Mouse (Mus musculus): Measurements from ENCODE around the gene Tmem159. TPM values are rescaled to one million over a fixed set of nuclear protein-coding genes. Genes with fewer than 3 reads are reported as not detected.

Tmem159 gene
- total and polyA plus RNA-seq, 2 experiments: 3.0 to 3.2 TPM

DNA sequence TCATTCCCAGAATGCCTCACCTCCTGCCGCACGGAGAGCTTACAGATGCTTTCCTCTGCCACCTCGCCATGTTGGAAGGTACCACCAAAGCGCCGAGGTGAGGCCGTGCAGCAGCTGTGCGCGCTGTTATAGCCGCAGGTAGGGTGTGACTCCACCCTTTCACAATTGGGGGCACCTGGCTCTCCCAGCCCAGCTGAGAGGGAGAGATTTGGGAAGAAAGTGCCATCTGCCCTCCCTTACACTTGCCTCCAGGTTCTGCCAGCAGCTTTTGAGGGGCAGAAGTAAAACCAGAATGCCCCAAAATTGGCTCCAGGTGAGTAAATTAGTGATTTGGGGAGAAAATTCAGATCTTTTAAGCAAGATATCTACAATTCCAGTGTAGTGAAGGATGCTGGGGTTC is 43.0 kb downstream of the Tmem159 start, which contains the start of gene Zp2:
Gene Zp2 (minus strand): TSS at position 101 of the 400 bp plus-strand sequence.
- Histone ChIP-seq H3K9ac (ENCODE audit: low read depth, low read length) (no peak within 1 kb of the TSS), H3K4me3 (ENCODE audit: insufficient read depth, low read depth, low read length) (no peak within 1 kb of the TSS), H3K4me1 (ENCODE audit: control insufficient read depth, insufficient read depth, low read length) (peaks cover 7% of the 10 kb centered on the region), H3K27me3 (ENCODE audit: control insufficient read depth, insufficient read depth, low read length) (no peaks in the 10 kb centered on the region), H3K36me3 (ENCODE audit: control insufficient read depth, insufficient read depth, low read length) (no peaks in the 10 kb centered on the region), H3K79me2 (ENCODE audit: control insufficient read depth, insufficient read depth, low read length) (no peaks in the 10 kb centered on the region), H3K27ac (replicated peaks; ENCODE audit: insufficient read depth, low read depth, low read length) (no peak within 1 kb of the TSS)
- WGBS: 77% methylated on average over 9 of the region's 9 CpGs
- DNase-seq (ENCODE audit: extremely low read depth, low read depth, low spot score): no peak
- TF ChIP-seq CTCF (IDR thresholded peaks at IDR 0.05; ENCODE audit: low read depth, low read length): no peak
- no peak for TF ChIP-seq POLR2A (IDR thresholded peaks at IDR 0.05; ENCODE audit: extremely low read depth, insufficient read depth, low read length)

DNA sequence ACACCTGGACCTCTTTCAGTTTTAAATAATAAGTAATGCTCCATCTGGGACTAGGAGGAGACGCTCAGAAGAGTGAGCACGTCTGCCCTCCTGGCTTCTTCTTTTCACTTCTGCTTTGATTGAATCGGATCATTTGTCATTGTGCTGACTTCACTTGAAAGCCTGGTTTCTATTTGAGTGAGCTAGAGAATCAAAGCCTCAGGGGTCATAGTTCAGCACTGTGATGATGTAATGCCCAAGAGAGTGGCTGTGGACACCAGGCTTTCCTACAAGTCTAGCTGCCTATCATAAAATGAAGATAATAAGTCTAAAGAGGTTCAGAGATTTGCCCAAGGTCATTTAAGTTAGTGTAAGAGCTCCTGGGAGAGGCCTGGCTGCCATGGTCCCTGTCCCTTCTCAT is 48.1 kb downstream of the Tmem159 start:
- H3K36me3 ChIP-seq (ENCODE audit: control insufficient read depth, insufficient read depth, low read length): no peaks in the 10 kb centered on the region
- DNase-seq (ENCODE audit: extremely low read depth, low read depth, low spot score): peak; percentile 92
- H3K27ac ChIP-seq (replicated peaks; ENCODE audit: insufficient read depth, low read depth, low read length): peak overlapping the region; percentile 82
- TF ChIP-seq POLR2A (IDR thresholded peaks at IDR 0.05; ENCODE audit: extremely low read depth, insufficient read depth, low read length) (no peak), CTCF (IDR thresholded peaks at IDR 0.05; ENCODE audit: low read depth, low read length) (no peak)
- no peaks in the 10 kb centered on the region for H3K79me2 ChIP-seq (ENCODE audit: control insufficient read depth, insufficient read depth, low read length)
- 9% methylated on average over 3 of the region's 3 CpGs for WGBS
- H3K4me1 ChIP-seq (ENCODE audit: control insufficient read depth, insufficient read depth, low read length): peaks cover 9% of the 10 kb centered on the region
- no peaks in the 10 kb centered on the region for H3K27me3 ChIP-seq (ENCODE audit: control insufficient read depth, insufficient read depth, low read length)
- no peak overlapping the region for H3K9ac ChIP-seq (ENCODE audit: low read depth, low read length)
- H3K4me3 ChIP-seq (ENCODE audit: insufficient read depth, low read depth, low read length): no peak overlapping the region

DNA sequence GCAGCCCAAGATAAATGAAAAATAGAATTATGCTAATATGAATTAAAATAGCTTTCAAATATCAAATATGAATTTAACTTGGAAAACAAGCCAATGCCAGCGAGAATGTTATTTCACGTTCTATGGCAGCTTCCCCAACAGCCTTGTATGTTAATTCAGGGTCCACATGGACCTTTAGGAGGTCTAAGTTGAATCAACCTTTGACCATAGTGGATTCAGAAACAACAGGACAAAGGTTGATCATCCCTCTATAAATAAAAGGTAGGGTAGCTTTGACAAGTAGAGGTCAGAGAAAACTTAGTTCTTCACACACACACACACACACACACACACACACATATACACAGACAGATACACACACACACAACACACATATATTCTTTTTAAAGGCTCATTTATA is 48.7 kb downstream of the Tmem159 start:
- Histone ChIP-seq H3K4me1 (ENCODE audit: control insufficient read depth, insufficient read depth, low read length) (peaks cover 9% of the 10 kb centered on the region), H3K79me2 (ENCODE audit: control insufficient read depth, insufficient read depth, low read length) (no peaks in the 10 kb centered on the region), H3K9ac (ENCODE audit: low read depth, low read length) (no peak overlapping the region), H3K27ac (replicated peaks; ENCODE audit: insufficient read depth, low read depth, low read length) (no peak overlapping the region), H3K4me3 (ENCODE audit: insufficient read depth, low read depth, low read length) (no peak overlapping the region), H3K36me3 (ENCODE audit: control insufficient read depth, insufficient read depth, low read length) (no peaks in the 10 kb centered on the region), H3K27me3 (ENCODE audit: control insufficient read depth, insufficient read depth, low read length) (no peaks in the 10 kb centered on the region)
- TF ChIP-seq POLR2A (IDR thresholded peaks at IDR 0.05; ENCODE audit: extremely low read depth, insufficient read depth, low read length) (no peak), CTCF (IDR thresholded peaks at IDR 0.05; ENCODE audit: low read depth, low read length) (no peak)
- 31% methylated on average over 2 of the region's 2 CpGs for WGBS
- peak; percentile 58 for DNase-seq (ENCODE audit: extremely low read depth, low read depth, low spot score)

DNA sequence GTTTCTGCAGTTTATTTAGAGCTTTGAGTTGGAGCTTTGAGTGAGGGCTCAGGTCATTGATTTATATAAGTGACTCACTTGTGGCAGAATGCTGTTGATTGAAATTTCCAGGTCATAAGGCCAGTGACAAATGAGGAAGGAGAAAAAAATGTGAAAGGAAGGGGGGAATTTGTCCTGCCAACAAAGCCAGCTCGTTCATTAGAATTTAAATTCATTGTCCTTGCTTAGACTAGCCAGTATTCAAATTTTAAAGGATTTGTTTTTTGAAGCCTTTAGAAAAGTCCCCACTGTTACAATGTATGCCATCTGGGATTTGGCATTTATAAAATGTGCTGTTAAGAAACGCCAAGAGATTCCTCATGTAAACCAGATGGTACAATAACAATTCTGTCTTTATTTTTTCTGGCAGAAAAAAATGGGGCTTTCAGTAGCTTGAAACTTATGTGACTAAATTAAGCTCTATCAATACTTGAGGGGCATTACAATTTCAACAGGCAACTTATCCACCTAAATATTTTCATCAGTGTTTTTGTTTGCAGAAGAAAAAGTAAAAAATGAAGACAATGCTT is 54.8 kb downstream of the Tmem159 start:
- H3K4me1 ChIP-seq (ENCODE audit: control insufficient read depth, insufficient read depth, low read length): no peaks in the 10 kb centered on the region
- TF ChIP-seq POLR2A (IDR thresholded peaks at IDR 0.05; ENCODE audit: extremely low read depth, insufficient read depth, low read length) (no peak), CTCF (IDR thresholded peaks at IDR 0.05; ENCODE audit: low read depth, low read length) (no peak)
- no peaks in the 10 kb centered on the region for H3K79me2 ChIP-seq (ENCODE audit: control insufficient read depth, insufficient read depth, low read length)
- no peaks in the 10 kb centered on the region for H3K36me3 ChIP-seq (ENCODE audit: control insufficient read depth, insufficient read depth, low read length)
- 70% methylated on average over 2 of the region's 2 CpGs for WGBS
- no peak for DNase-seq (ENCODE audit: extremely low read depth, low read depth, low spot score)
- H3K4me3 ChIP-seq (ENCODE audit: insufficient read depth, low read depth, low read length): no peak overlapping the region
- H3K9ac ChIP-seq (ENCODE audit: low read depth, low read length): no peak overlapping the region
- H3K27ac ChIP-seq (replicated peaks; ENCODE audit: insufficient read depth, low read depth, low read length): no peak overlapping the region
- no peaks in the 10 kb centered on the region for H3K27me3 ChIP-seq (ENCODE audit: control insufficient read depth, insufficient read depth, low read length)

DNA sequence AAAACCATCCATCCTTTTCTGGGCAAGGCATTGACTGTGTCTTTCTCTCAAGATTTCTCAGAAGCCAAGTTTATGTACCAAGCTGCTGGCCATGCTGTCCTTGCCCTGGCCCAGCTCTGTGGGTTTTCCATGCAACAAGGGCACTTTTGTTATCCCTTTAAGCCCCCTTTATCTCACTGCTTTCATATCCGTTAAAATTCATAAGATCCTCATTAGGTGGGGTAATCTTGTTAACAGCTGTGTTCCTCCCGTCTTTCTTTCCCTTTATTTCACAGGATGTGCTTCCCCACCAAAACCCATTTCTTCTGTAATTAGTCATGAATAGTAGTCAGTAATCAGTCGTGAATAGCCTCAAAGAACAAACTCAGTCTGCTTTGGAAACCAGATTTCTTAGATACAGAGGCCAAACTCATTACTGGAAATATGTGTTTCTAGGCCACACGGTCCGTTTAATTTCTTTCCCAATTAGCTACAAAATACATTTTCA is 55.5 kb downstream of the Tmem159 start:
- WGBS: 71% methylated on average over 5 of the region's 5 CpGs
- Histone ChIP-seq H3K27me3 (ENCODE audit: control insufficient read depth, insufficient read depth, low read length) (no peaks in the 10 kb centered on the region), H3K4me3 (ENCODE audit: insufficient read depth, low read depth, low read length) (no peak overlapping the region), H3K9ac (ENCODE audit: low read depth, low read length) (no peak overlapping the region), H3K4me1 (ENCODE audit: control insufficient read depth, insufficient read depth, low read length) (no peaks in the 10 kb centered on the region), H3K79me2 (ENCODE audit: control insufficient read depth, insufficient read depth, low read length) (no peaks in the 10 kb centered on the region), H3K27ac (replicated peaks; ENCODE audit: insufficient read depth, low read depth, low read length) (no peak overlapping the region), H3K36me3 (ENCODE audit: control insufficient read depth, insufficient read depth, low read length) (no peaks in the 10 kb centered on the region)
- TF ChIP-seq CTCF (IDR thresholded peaks at IDR 0.05; ENCODE audit: low read depth, low read length): no peak
- TF ChIP-seq POLR2A (IDR thresholded peaks at IDR 0.05; ENCODE audit: extremely low read depth, insufficient read depth, low read length): no peak
- no peak for DNase-seq (ENCODE audit: extremely low read depth, low read depth, low spot score)

DNA sequence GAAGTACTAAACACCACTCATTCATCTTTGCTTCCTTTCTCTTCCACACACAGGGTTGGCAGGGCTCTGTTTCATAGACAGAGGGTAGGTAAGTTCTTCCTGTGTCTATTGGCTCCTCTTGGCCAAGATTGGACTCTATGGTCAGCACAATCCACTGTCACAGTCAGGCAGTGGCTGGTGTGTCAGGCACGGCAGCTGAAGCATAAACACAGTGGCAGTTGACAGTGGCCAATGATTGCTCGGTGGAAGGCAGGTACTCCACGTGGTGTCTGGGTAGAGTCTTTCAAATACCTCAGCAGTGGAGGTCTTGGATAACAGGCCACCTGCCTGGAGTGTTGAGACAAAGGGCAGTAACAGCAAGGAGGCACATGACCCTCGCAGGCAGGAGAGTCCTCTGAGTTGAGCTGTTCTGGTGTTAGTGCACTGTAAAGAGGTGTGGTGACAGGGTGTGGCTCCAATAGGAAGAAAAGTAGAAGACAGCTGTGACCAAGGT is 56.0 kb downstream of the Tmem159 start:
- Histone ChIP-seq H3K4me1 (ENCODE audit: control insufficient read depth, insufficient read depth, low read length) (no peaks in the 10 kb centered on the region), H3K27ac (replicated peaks; ENCODE audit: insufficient read depth, low read depth, low read length) (no peak overlapping the region), H3K27me3 (ENCODE audit: control insufficient read depth, insufficient read depth, low read length) (no peaks in the 10 kb centered on the region), H3K79me2 (ENCODE audit: control insufficient read depth, insufficient read depth, low read length) (no peaks in the 10 kb centered on the region), H3K36me3 (ENCODE audit: control insufficient read depth, insufficient read depth, low read length) (no peaks in the 10 kb centered on the region), H3K4me3 (ENCODE audit: insufficient read depth, low read depth, low read length) (no peak overlapping the region), H3K9ac (ENCODE audit: low read depth, low read length) (no peak overlapping the region)
- WGBS: 66% methylated on average over 4 of the region's 4 CpGs
- DNase-seq (ENCODE audit: extremely low read depth, low read depth, low spot score): no peak
- no peak for TF ChIP-seq POLR2A (IDR thresholded peaks at IDR 0.05; ENCODE audit: extremely low read depth, insufficient read depth, low read length)
- no peak for TF ChIP-seq CTCF (IDR thresholded peaks at IDR 0.05; ENCODE audit: low read depth, low read length)
